Mouse (Mus musculus) C2C12 (cell line): ENCODE measurements around the gene Lrch4.

ENCODE experiments used
- CEBPB ChIP-seq: IDR thresholded peaks from one replicate; pipeline ENCODE4 v1.6.1; 2011; ENCODE audit warnings: low read depth, mild to moderate bottlenecking, control low read depth, moderate library complexity
- CTCF ChIP-seq: IDR thresholded peaks from one replicate; pipeline ENCODE4 v1.5.1; 2011; ENCODE audit not compliant: control insufficient read depth, insufficient read depth, insufficient read length
- FOSL1 ChIP-seq: IDR thresholded peaks from one replicate; pipeline ENCODE4 v1.8.0; 2011; ENCODE audit warnings: mild to moderate bottlenecking, low read length; ENCODE audit not compliant: poor library complexity, insufficient read depth, severe bottlenecking
- MAX ChIP-seq: IDR thresholded peaks from one replicate; pipeline ENCODE4 v1.6.1; 2011; ENCODE audit warnings: mild to moderate bottlenecking, control low read depth
- MYOG ChIP-seq: IDR thresholded peaks from one replicate; pipeline ENCODE4 v1.6.1; 2011; ENCODE audit not compliant: control insufficient read depth, insufficient read length; ENCODE audit errors: extremely low read depth
- USF1 ChIP-seq: IDR thresholded peaks from one replicate; pipeline ENCODE4 v1.6.1; 2011; ENCODE audit warnings: low read depth, mild to moderate bottlenecking, control low read depth, moderate library complexity

DNA sequence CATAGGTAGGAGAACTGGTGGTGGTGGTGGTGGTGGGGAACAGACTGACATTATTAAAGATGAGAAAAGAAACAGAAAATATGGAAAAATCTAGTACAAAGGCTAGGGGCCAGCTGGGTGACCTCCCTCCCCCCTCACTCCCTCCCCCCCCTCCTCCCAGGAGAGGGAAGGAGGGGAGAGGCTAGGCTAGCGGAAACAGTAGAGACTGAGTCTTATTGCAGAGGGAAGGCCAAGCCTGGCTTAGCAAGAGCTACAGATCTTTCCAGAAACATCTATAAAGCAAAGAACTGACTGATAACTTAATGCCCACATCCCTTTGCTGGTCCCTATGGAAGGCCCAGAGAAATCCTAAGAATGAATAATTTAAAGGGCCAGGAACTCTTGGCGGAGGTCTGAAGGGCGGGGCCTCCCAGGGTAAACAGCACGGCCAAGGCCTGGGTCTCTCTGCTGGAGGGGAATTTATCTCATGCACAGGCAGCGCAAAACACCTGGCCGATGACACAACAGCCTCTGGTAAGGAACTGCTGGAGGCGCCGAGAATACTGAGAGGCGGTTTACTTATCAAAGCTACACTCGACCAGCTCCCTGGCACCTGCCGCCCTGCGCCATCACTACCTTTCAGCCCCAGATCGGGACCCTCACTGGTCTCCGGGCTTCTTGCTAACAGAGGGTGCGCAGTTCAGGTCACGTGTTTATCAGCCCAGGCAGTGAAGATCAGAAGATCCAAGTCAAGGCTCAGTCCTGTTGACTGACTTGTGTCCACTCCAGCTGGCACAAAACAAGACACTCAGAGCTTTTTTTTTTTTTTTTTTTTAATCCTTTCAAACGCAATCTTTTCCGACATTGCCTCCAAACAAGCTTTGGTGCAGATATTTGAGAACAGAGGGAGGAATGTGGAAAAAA lies 21.0 kb downstream of the Lrch4 start:
- no peak for TF ChIP-seq CTCF
- TF ChIP-seq MAX: no peak
- TF ChIP-seq USF1: no peak
- TF ChIP-seq FOSL1: no peak
- no peak for TF ChIP-seq MYOG
- TF ChIP-seq CEBPB: no peak
